Mouse (Mus musculus) splenic B cell, adult 2 months (primary cell): Measurements from ENCODE around the gene Ldlrad3.

ENCODE experiments used
- DNase-seq: peaks from one replicate; pipeline ENCODE4 v3.0.0-alpha.2; 2011; ENCODE audit warnings: low read depth, low spot score
- H3K27me3 ChIP-seq: 2 replicates; pipeline ENCODE4 v1.6.1; 2012; ENCODE audit warnings: mild to moderate bottlenecking, low read length, moderate library complexity, mixed read lengths; ENCODE audit not compliant: control insufficient read depth, poor library complexity, insufficient read depth, severe bottlenecking
- H3K36me3 ChIP-seq: 2 replicates; pipeline ENCODE4 v1.6.1; 2012; ENCODE audit warnings: mild to moderate bottlenecking, low read length, moderate library complexity, mixed read lengths; ENCODE audit not compliant: control insufficient read depth, poor library complexity, insufficient read depth, severe bottlenecking

Ldlrad3 gene

GRCm38 (mm10) chr2:102125042-102125441 is 61.1 kb downstream of the Ldlrad3 start:
- Histone ChIP-seq H3K36me3 (no peaks in the 10 kb centered on the region), H3K27me3 (no peaks in the 10 kb centered on the region)
- no peak for DNase-seq

- no peaks in the 10 kb centered on the region for H3K27me3 ChIP-seq
- no peaks in the 10 kb centered on the region for H3K36me3 ChIP-seq
- no peak for DNase-seq
These were observed 64.1 kb downstream of the Ldlrad3 start for GRCm38 (mm10) chr2:102122146-102122515.

- no peak for DNase-seq
- no peaks in the 10 kb centered on the region for H3K27me3 ChIP-seq
- H3K36me3 ChIP-seq: no peaks in the 10 kb centered on the region; the same call in 1 of the 2 replicates
These were observed 64.6 kb downstream of the Ldlrad3 start for GRCm38 (mm10) chr2:102121440-102122145.

GRCm38 (mm10) chr2:102119751-102120505 is 66.3 kb downstream of the Ldlrad3 start:
- H3K36me3 ChIP-seq: no peaks in the 10 kb centered on the region; the same call in 1 of the 2 replicates
- no peak for DNase-seq
- H3K27me3 ChIP-seq: no peaks in the 10 kb centered on the region

GRCm38 (mm10) chr2:102118988-102119460 is 67.2 kb downstream of the Ldlrad3 start:
- H3K27me3 ChIP-seq: no peaks in the 10 kb centered on the region
- DNase-seq: no peak
- H3K36me3 ChIP-seq: no peaks in the 10 kb centered on the region; the same call in 1 of the 2 replicates

GRCm38 (mm10) chr2:102117402-102117760 is 68.8 kb downstream of the Ldlrad3 start:
- no peaks in the 10 kb centered on the region for H3K27me3 ChIP-seq
- no peak for DNase-seq

GRCm38 (mm10) chr2:102116521-102117401 is 69.4 kb downstream of the Ldlrad3 start:
- Histone ChIP-seq H3K27me3 (no peaks in the 10 kb centered on the region), H3K36me3 (no peaks in the 10 kb centered on the region; the same call in 1 of the 2 replicates)
- DNase-seq: peak; percentile 20

More at GRCm38 (mm10) chr2:102117402-102117760, 68.8 kb downstream of the Ldlrad3 start:
- no peaks in the 10 kb centered on the region; the same call in 1 of the 2 replicates for H3K36me3 ChIP-seq

- DNase-seq: no peak
- no peaks in the 10 kb centered on the region for H3K27me3 ChIP-seq
- H3K36me3 ChIP-seq: no peaks in the 10 kb centered on the region; the same call in 1 of the 2 replicates
These were observed 72.4 kb downstream of the Ldlrad3 start for GRCm38 (mm10) chr2:102113801-102114200.

- Histone ChIP-seq H3K27me3 (no peaks in the 10 kb centered on the region), H3K36me3 (no peaks in the 10 kb centered on the region; the same call in 1 of the 2 replicates)
- no peak for DNase-seq
These were observed 72.9 kb downstream of the Ldlrad3 start for GRCm38 (mm10) chr2:102113323-102113722.

- H3K27me3 ChIP-seq: no peaks in the 10 kb centered on the region
- H3K36me3 ChIP-seq: no peaks in the 10 kb centered on the region; the same call in 1 of the 2 replicates
- DNase-seq: no peak
These were observed 74.2 kb downstream of the Ldlrad3 start for GRCm38 (mm10) chr2:102111906-102112499.

GRCm38 (mm10) chr2:102110306-102110705 is 75.9 kb downstream of the Ldlrad3 start:
- no peak for DNase-seq
- Histone ChIP-seq H3K36me3 (no peaks in the 10 kb centered on the region), H3K27me3 (no peaks in the 10 kb centered on the region)

- DNase-seq: peak; percentile 62
- Histone ChIP-seq H3K36me3 (no peaks in the 10 kb centered on the region), H3K27me3 (no peaks in the 10 kb centered on the region)
These were observed 78.9 kb downstream of the Ldlrad3 start for GRCm38 (mm10) chr2:102107280-102107679.

- H3K36me3 ChIP-seq: no peaks in the 10 kb centered on the region
- no peak for DNase-seq
- no peaks in the 10 kb centered on the region for H3K27me3 ChIP-seq
These were observed 79.5 kb downstream of the Ldlrad3 start for GRCm38 (mm10) chr2:102106728-102107127.

GRCm38 (mm10) chr2:102105454-102105853 is 80.7 kb downstream of the Ldlrad3 start:
- Histone ChIP-seq H3K27me3 (no peaks in the 10 kb centered on the region), H3K36me3 (no peaks in the 10 kb centered on the region)
- no peak for DNase-seq
